Mouse (Mus musculus) CH12.LX (cell line): Measurements from ENCODE around the gene Prelp.

Experiments used
- CHD1 ChIP-seq: IDR thresholded peaks from 2 replicates; pipeline ENCODE4 v1.6.1; 2012; ENCODE audit warnings: low read depth, low read length, improper control_type of control experiment, inconsistent platforms
- CTCF ChIP-seq, 2 experiments: IDR thresholded peaks in 1 of 2; conservative IDR thresholded peaks in 1 of 2; 2 replicates each; pipeline ENCODE4 v1.5.1; 2011 to 2012; ENCODE audit warnings: low read depth in 2 of 2, low read length in 2 of 2, improper control_type of control experiment in 1 of 2, inconsistent platforms in 1 of 2, mild to moderate bottlenecking in 1 of 2, moderate library complexity in 1 of 2
- EP300 ChIP-seq: IDR thresholded peaks from 2 replicates; pipeline ENCODE4 v1.6.1; 2011; ENCODE audit warnings: low read length, improper control_type of control experiment
- MAFK ChIP-seq: IDR thresholded peaks from 2 replicates; pipeline ENCODE4 v1.6.1; 2011; ENCODE audit warnings: low read length, improper control_type of control experiment; ENCODE audit not compliant: insufficient replicate concordance
- MAX ChIP-seq: IDR thresholded peaks from 2 replicates; pipeline ENCODE4 v1.6.1; 2011; ENCODE audit warnings: low read length, improper control_type of control experiment
- MYC ChIP-seq: IDR thresholded peaks from 2 replicates; pipeline ENCODE4 v1.6.1; 2011; ENCODE audit warnings: low read depth, mild to moderate bottlenecking, improper control_type of control experiment, low read length
- PAX5 ChIP-seq: IDR thresholded peaks from 2 replicates; pipeline ENCODE4 v1.6.1; 2012; ENCODE audit warnings: low read length, inconsistent platforms, mixed read lengths
- POLR2A ChIP-seq: IDR thresholded peaks from 2 replicates; pipeline ENCODE4 v1.6.1; 2011; ENCODE audit warnings: low read depth, mild to moderate bottlenecking, improper control_type of control experiment, low read length
- POLR2AphosphoS2 ChIP-seq: IDR thresholded peaks from 2 replicates; pipeline ENCODE4 v1.6.1; 2011; ENCODE audit warnings: low read depth, low read length, improper control_type of control experiment
- UBTF ChIP-seq: IDR thresholded peaks from 2 replicates; pipeline ENCODE4 v1.6.1; 2012; ENCODE audit warnings: low read depth, mild to moderate bottlenecking, inconsistent platforms, low read length, improper control_type of control experiment, moderate library complexity
- ZKSCAN1 ChIP-seq: IDR thresholded peaks from 2 replicates; pipeline ENCODE4 v1.6.1; 2012; ENCODE audit warnings: low read depth, inconsistent platforms, low read length, improper control_type of control experiment, borderline replicate concordance
- ZMIZ1 ChIP-seq: IDR thresholded peaks from 2 replicates; pipeline ENCODE4 v1.6.1; 2012; ENCODE audit warnings: low read depth, mild to moderate bottlenecking, inconsistent platforms, low read length, improper control_type of control experiment

DNA sequence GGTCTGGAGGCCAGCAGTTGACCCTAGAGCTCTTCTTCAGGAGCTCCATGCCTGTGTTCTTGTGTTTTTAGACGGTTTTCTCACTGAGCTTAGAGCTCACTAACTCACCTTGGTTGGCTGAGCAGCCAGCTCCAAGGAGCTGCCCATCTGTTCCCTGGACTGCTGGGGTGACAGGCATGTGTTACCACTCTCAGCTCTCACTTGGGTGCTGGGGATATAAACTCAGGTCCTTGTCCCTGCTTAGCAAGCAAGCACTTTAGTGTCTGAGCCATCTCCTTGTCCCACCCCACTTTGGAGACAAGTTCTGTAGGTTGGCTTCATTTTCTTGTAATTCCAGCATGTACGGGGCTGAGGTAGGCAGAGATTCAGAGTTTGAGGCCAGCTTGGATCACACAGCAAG lies 52.0 kb downstream of the Prelp start:
- TF ChIP-seq UBTF (no peak), CTCF (conservative IDR thresholded peaks at IDR 0.05 in 1 of 2, IDR thresholded peaks at IDR 0.05 in 1 of 2; ENCODE audit: low read depth in 2 of 2, low read length in 2 of 2) (no peak), ZMIZ1 (no peak), CHD1 (no peak), PAX5 (no peak), POLR2A (no peak), MAX (no peak), POLR2AphosphoS2 (no peak), MAFK (no peak), EP300 (no peak), ZKSCAN1 (no peak), MYC (no peak)
